Mouse (Mus musculus) left cerebral cortex, postnatal 4 days (tissue): ENCODE measurements around the gene 1110004F10Rik. TPM values are rescaled to one million over a fixed set of nuclear protein-coding genes. Genes with fewer than 3 reads are reported as not detected.

Source experiments
- DNase-seq: peaks from one replicate; pipeline ENCODE4 v3.0.0-alpha.2; 2022
- intact Hi-C: fragments of 180-260 bp; cut with DNase I; formaldehyde crosslinking; loops from one replicate; pipeline ENCODE4 v1.15.1; 2025
- total RNA-seq, 2 experiments: library from RNA; stranded (reverse); gene quantifications; 2 replicates each; pipeline ENCODE4 v1.2.3; 2021

The 1110004F10Rik gene
- total RNA-seq, 2 experiments from 2014 or later: 161 to 174 TPM

GRCm38 (mm10) chr7:116134413-116135292 lies 95.5 kb downstream of the 1110004F10Rik start:
- intact Hi-C loops: no loop called here
- DNase-seq: peak; percentile 60

- no peak for DNase-seq
- intact Hi-C loops: no loop called here
Observed at GRCm38 (mm10) chr7:116137149-116137548, 98.0 kb downstream of the 1110004F10Rik start.

GRCm38 (mm10) chr7:116137671-116138070 lies 98.5 kb downstream of the 1110004F10Rik start:
- intact Hi-C loops: no loop called here
- peak; percentile 55 for DNase-seq

GRCm38 (mm10) chr7:116145030-116145429 lies 105.8 kb downstream of the 1110004F10Rik start:
- intact Hi-C loops: no loop called here
- DNase-seq: no peak

- intact Hi-C loops: no loop called here
- no peak for DNase-seq
Observed at GRCm38 (mm10) chr7:116147114-116147513, 107.9 kb downstream of the 1110004F10Rik start.

GRCm38 (mm10) chr7:116149568-116149967 lies 110.4 kb downstream of the 1110004F10Rik start:
- intact Hi-C loops: no loop called here
- no peak for DNase-seq

- intact Hi-C loops: no loop called here
- no peak for DNase-seq
Observed at GRCm38 (mm10) chr7:116153781-116154368, 114.7 kb downstream of the 1110004F10Rik start.

Other genes with a start within 250 kb of the 1110004F10Rik start
- 10 to 100 TPM; 54.8 to 56.6 TPM for gene Sox6, start 601 bp upstream of the 1110004F10Rik start, total RNA-seq
- 1 to 10 TPM; 3.9 to 4.6 TPM for gene Gm4353, start 45.2 kb downstream of the 1110004F10Rik start, total RNA-seq